12 mouse cellular contexts compared by ENCODE assay signal in genomic region chr4:149325411-149326162, GRCm38 (mm10). TPM values are rescaled to one million over a fixed set of nuclear protein-coding genes. Genes with fewer than 3 reads are reported as not detected.
DNase-seq lines count a peak whose midpoint lies in the region; ATAC-seq lines count a peak whose summit lies in the region.
"Had no signal": no experiment of that assay in that cellular context is flagged by ENCODE, and none has a peak within 500 bp of the region (broad histone marks: within the 10 kb centered on the region; RNA-seq: fewer than 3 reads in every experiment).

No protein-coding gene starts in this region.

- no peak overlapping the region for H3K4me3 ChIP-seq in hindbrain, embryonic 15.5 days
- no peak overlapping the region for H3K4me3 ChIP-seq in hindbrain, embryonic 10.5 days
- no peak overlapping the region for H3K4me3 ChIP-seq in neural tube, embryonic 13.5 days
- H3K4me3 ChIP-seq in neural tube, embryonic 15.5 days (replicated peaks): no peak overlapping the region
- H3K4me3 ChIP-seq: embryonic facial prominence, embryonic 12.5 days had no signal

- no peak for DNase-seq in hindbrain, embryonic 10.5 days (ENCODE audit: low spot score)
- peak; percentile 72 for DNase-seq in brain, adult 2 months (ENCODE audit: low read depth, low spot score)
- DNase-seq in frontal cortex, adult 2 months (ENCODE audit: extremely low spot score in 1 of 2, low spot score in 1 of 2): no peak
- DNase-seq in cerebellum, adult 8-10 months: no peak
- DNase-seq: kidney, postnatal 14 days; thymus, postnatal 4 days had no signal

- no peak for ATAC-seq in hindbrain, embryonic 15.5 days (ENCODE audit: low FRiP score, low read depth)
- ATAC-seq in neural tube, embryonic 13.5 days (ENCODE audit: low read depth): 0 out of 2 replicates have a peak, but pooled peaks have one; percentile 23
- ATAC-seq in neural tube, embryonic 15.5 days (ENCODE audit: low FRiP score): no peak
- ATAC-seq in CD4-positive, CD25-positive, alpha-beta regulatory T cell, adult 4 months: no peak
- ATAC-seq: Patski had no signal

- H3K36me3 ChIP-seq in hindbrain, embryonic 15.5 days: peaks cover 30% of the 10 kb centered on the region
- peaks cover 41% of the 10 kb centered on the region for H3K36me3 ChIP-seq in hindbrain, embryonic 10.5 days
- H3K36me3 ChIP-seq in neural tube, embryonic 13.5 days: peaks cover 40% of the 10 kb centered on the region
- H3K36me3 ChIP-seq in neural tube, embryonic 15.5 days: peaks cover 38% of the 10 kb centered on the region

- no peaks in the 10 kb centered on the region for H3K9me3 ChIP-seq in hindbrain, embryonic 15.5 days
- H3K9me3 ChIP-seq in hindbrain, embryonic 10.5 days: no peaks in the 10 kb centered on the region
- no peaks in the 10 kb centered on the region for H3K9me3 ChIP-seq in neural tube, embryonic 13.5 days
- no peaks in the 10 kb centered on the region for H3K9me3 ChIP-seq in neural tube, embryonic 15.5 days (replicated peaks)
- H3K9me3 ChIP-seq: embryonic facial prominence, embryonic 12.5 days had no signal

- H3K4me1 ChIP-seq in hindbrain, embryonic 15.5 days (replicated peaks): no peaks in the 10 kb centered on the region
- H3K4me1 ChIP-seq in hindbrain, embryonic 10.5 days (replicated peaks): 0 out of 2 replicates have a peak, but pooled peaks cover 2% of the 10 kb centered on the region
- no peaks in the 10 kb centered on the region for H3K4me1 ChIP-seq in neural tube, embryonic 13.5 days (replicated peaks)
- H3K4me1 ChIP-seq in neural tube, embryonic 15.5 days: no peaks in the 10 kb centered on the region
- H3K4me1 ChIP-seq: embryonic facial prominence, embryonic 12.5 days had no signal

- no peaks in the 10 kb centered on the region for H3K27me3 ChIP-seq in hindbrain, embryonic 15.5 days
- H3K27me3 ChIP-seq in hindbrain, embryonic 10.5 days (ENCODE audit: insufficient read depth, poor library complexity, severe bottlenecking): no peaks in the 10 kb centered on the region
- no peaks in the 10 kb centered on the region for H3K27me3 ChIP-seq in neural tube, embryonic 13.5 days
- no peaks in the 10 kb centered on the region for H3K27me3 ChIP-seq in neural tube, embryonic 15.5 days (replicated peaks)
- H3K27me3 ChIP-seq: embryonic facial prominence, embryonic 12.5 days; Patski had no signal

- H3K9ac ChIP-seq in hindbrain, embryonic 15.5 days: no peak overlapping the region
- no peak overlapping the region for H3K9ac ChIP-seq in neural tube, embryonic 13.5 days
- no peak overlapping the region for H3K9ac ChIP-seq in neural tube, embryonic 15.5 days (replicated peaks)
- H3K9ac ChIP-seq: embryonic facial prominence, embryonic 12.5 days had no signal

- 0 out of 2 replicates have a peak overlapping the region, but pooled peaks have one; percentile 16 for H3K27ac ChIP-seq in hindbrain, embryonic 15.5 days (replicated peaks)
- no peak overlapping the region for H3K27ac ChIP-seq in hindbrain, embryonic 10.5 days
- no peak overlapping the region for H3K27ac ChIP-seq in neural tube, embryonic 13.5 days (replicated peaks)
- no peak overlapping the region for H3K27ac ChIP-seq in neural tube, embryonic 15.5 days (replicated peaks)
- H3K27ac ChIP-seq: embryonic facial prominence, embryonic 12.5 days had no signal

- 88% methylated on average over 10 of the region's 10 CpGs for WGBS in hindbrain, embryonic 15.5 days
- WGBS in hindbrain, embryonic 10.5 days: 92% methylated on average over 10 of the region's 10 CpGs
- WGBS in neural tube, embryonic 13.5 days: 88% methylated on average over 10 of the region's 10 CpGs
- WGBS in neural tube, embryonic 15.5 days: 88% methylated on average over 10 of the region's 10 CpGs

- H3K4me2 ChIP-seq in hindbrain, embryonic 15.5 days: no peak overlapping the region
- H3K4me2 ChIP-seq in neural tube, embryonic 13.5 days: no peak overlapping the region
- H3K4me2 ChIP-seq in neural tube, embryonic 15.5 days: no peak overlapping the region
- H3K4me2 ChIP-seq: embryonic facial prominence, embryonic 12.5 days had no signal

RNA-seq across cellular contexts. Expression of gene Kif1b, which starts 18.1 kb away (rescaled TPM):
- 123 and 135 TPM in 2 replicates for polyA plus RNA-seq in hindbrain, embryonic 15.5 days (2015; fragmentation: Nextera tagmentation; extraction: Ambion mirVana)
- polyA plus RNA-seq in hindbrain, embryonic 10.5 days (2016; fragmentation: Nextera tagmentation; extraction: Ambion mirVana): 77.1 and 90.9 TPM in 2 replicates
- polyA plus RNA-seq in neural tube, embryonic 13.5 days (2015; fragmentation: Nextera tagmentation; extraction: Ambion mirVana): 123 and 130 TPM in 2 replicates
- polyA plus RNA-seq in neural tube, embryonic 15.5 days (2015; fragmentation: Nextera tagmentation; extraction: Ambion mirVana): 102 and 121 TPM in 2 replicates
- polyA plus RNA-seq in CD4-positive, CD25-positive, alpha-beta regulatory T cell, adult 4 months (2017; shearing (Covaris generic)): 10 to 100 TPM; 11.9 to 15.0 TPM
- 150 and 188 TPM in 2 replicates for polyA plus RNA-seq in frontal cortex, adult 2 months (2012; rRNA removed)
